Mouse (Mus musculus) embryonic fibroblast, embryonic 13.5 days (primary cell): ENCODE measurements at regions not wholly inside any gene's neighbourhood (a gene's known extent, or its start where the extent isn't known, plus 50 kb on each side); places are given as distances from the start of the nearest gene placed in this dataset.

Experiments used
- CTCF ChIP-seq: IDR thresholded peaks from 2 replicates; pipeline ENCODE4 v1.5.1; 2011; ENCODE audit warnings: mild to moderate bottlenecking, control low read depth, low read length, moderate library complexity, borderline replicate concordance; ENCODE audit not compliant: insufficient read depth
- POLR2A ChIP-seq: IDR thresholded peaks from 2 replicates; pipeline ENCODE4 v1.6.1; 2011; ENCODE audit warnings: low read depth, mild to moderate bottlenecking, control low read depth, low read length, moderate library complexity

- no peak for TF ChIP-seq CTCF
- no peak for TF ChIP-seq POLR2A
These were observed 288.8 kb upstream of the Zfp637 start for GRCm38 (mm10) chr6:117552006-117552667.
